Mouse (Mus musculus): ENCODE data around the gene Ank2. TPM values are rescaled to one million over a fixed set of nuclear protein-coding genes. Genes with fewer than 3 reads are reported as not detected.

Ank2 gene
- polyA plus RNA-seq, 1 experiment: 4.6 TPM

DNA sequence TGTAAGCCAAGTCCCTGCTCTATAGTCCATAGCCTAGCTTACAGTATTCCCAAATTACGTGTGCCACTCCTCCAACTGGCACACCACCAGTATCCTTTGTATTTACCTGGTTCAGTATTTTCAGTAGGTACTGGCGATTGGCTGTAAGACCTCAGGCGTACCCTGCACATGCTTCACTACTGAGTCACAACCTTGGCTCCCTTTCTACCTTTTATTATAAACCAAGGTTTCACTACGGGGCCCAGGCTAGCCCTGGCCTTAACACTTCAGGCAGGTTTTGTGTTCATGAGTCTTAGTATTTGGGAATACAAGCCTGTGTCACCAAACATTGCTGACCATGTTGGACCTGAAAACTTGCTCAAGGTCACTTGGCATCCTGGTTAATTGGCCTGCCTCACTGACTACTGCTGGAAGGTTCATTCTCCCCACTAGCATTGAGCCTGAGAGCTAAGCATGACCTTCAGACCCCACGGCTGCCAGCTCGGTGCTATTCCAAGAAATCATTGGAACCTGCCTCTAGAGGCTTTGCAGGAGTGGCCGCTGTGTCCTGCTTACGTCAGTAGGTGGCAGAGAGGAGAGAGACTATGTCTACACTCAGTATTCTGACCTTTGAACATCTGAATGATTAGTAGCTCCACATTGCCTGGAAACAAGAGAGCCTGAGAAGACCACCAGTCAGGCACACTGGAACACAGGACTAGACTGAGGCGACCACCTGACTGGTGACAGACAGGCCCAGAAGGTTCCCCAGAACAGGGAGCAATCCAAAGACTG lies 494.1 kb downstream of the Ank2 start:
- WGBS: 82% methylated on average over 9 of the region's 9 CpGs
- TF ChIP-seq POLR2A (IDR thresholded peaks at IDR 0.05; ENCODE audit: control insufficient read depth, extremely low read depth, insufficient read depth, low read length, poor library complexity) (no peak), CTCF (IDR thresholded peaks at IDR 0.05; ENCODE audit: borderline replicate concordance, control insufficient read depth, extremely low read depth, insufficient read depth, low read length, poor library complexity) (no peak)
- DNase-seq: no peak
- Histone ChIP-seq H3K36me3 (ENCODE audit: control insufficient read depth, insufficient read depth, low read length) (no peaks in the 10 kb centered on the region), H3K27ac (ENCODE audit: control insufficient read depth, insufficient read depth, low read length) (no peak overlapping the region), H3K4me3 (ENCODE audit: control insufficient read depth, insufficient read depth, low read length) (no peak overlapping the region), H3K4me1 (replicated peaks; ENCODE audit: control insufficient read depth, insufficient read depth, low read length) (no peaks in the 10 kb centered on the region), H3K27me3 (ENCODE audit: control insufficient read depth, insufficient read depth, low read length) (no peaks in the 10 kb centered on the region)

DNA sequence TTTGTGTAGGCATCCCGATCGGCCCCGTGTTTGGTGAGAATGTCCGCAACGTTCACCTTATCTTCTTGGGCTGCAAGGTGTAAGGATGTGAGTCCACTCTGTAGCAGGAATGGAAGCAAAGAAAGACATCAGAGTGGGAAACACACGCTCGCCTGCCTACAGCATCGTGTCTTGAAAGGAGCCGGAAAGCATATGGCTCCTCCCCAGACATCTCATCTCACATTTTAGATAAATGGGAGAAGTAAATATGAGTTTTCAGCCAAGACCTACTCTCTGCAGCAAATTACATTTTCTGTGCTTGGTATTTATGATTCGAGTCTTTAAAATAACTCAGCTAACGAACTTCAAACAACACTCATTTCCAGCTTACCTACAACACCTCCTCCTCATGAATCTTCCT lies 495.2 kb downstream of the Ank2 start:
- H3K27ac ChIP-seq (ENCODE audit: control insufficient read depth, insufficient read depth, low read length): no peak overlapping the region
- no peak for DNase-seq
- H3K4me1 ChIP-seq (replicated peaks; ENCODE audit: control insufficient read depth, insufficient read depth, low read length): no peaks in the 10 kb centered on the region
- no peak overlapping the region for H3K4me3 ChIP-seq (ENCODE audit: control insufficient read depth, insufficient read depth, low read length)
- 96% methylated on average over 11 of the region's 11 CpGs for WGBS
- no peaks in the 10 kb centered on the region for H3K27me3 ChIP-seq (ENCODE audit: control insufficient read depth, insufficient read depth, low read length)
- no peaks in the 10 kb centered on the region for H3K36me3 ChIP-seq (ENCODE audit: control insufficient read depth, insufficient read depth, low read length)
- TF ChIP-seq POLR2A (IDR thresholded peaks at IDR 0.05; ENCODE audit: control insufficient read depth, extremely low read depth, insufficient read depth, low read length, poor library complexity) (no peak), CTCF (IDR thresholded peaks at IDR 0.05; ENCODE audit: borderline replicate concordance, control insufficient read depth, extremely low read depth, insufficient read depth, low read length, poor library complexity) (no peak)

DNA sequence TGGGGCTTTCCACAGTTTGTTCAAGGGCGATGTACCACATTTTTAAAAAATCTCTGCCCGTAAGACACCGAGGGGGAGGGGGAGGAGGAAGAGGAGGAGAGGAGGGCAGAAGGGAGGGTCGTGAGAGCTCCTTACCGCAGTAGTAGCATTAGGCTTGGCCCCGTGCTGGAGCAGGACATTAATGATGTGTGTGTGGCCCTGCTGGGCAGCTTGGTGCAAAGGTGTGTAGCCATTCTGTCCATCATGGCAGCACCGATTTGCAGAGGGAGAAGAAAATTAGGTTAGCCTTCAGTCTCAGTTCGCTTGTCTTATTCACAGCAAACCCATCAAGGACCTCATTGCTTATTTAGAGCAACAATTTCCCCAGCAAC lies 500.4 kb downstream of the Ank2 start:
- DNase-seq: no peak
- Histone ChIP-seq H3K36me3 (ENCODE audit: control insufficient read depth, insufficient read depth, low read length) (no peaks in the 10 kb centered on the region), H3K4me3 (ENCODE audit: control insufficient read depth, insufficient read depth, low read length) (no peak overlapping the region), H3K27ac (ENCODE audit: control insufficient read depth, insufficient read depth, low read length) (no peak overlapping the region), H3K4me1 (replicated peaks; ENCODE audit: control insufficient read depth, insufficient read depth, low read length) (no peaks in the 10 kb centered on the region), H3K27me3 (ENCODE audit: control insufficient read depth, insufficient read depth, low read length) (no peaks in the 10 kb centered on the region)
- 25% methylated on average over 8 of the region's 8 CpGs for WGBS
- TF ChIP-seq POLR2A (IDR thresholded peaks at IDR 0.05; ENCODE audit: control insufficient read depth, extremely low read depth, insufficient read depth, low read length, poor library complexity): no peak
- no peak for TF ChIP-seq CTCF (IDR thresholded peaks at IDR 0.05; ENCODE audit: borderline replicate concordance, control insufficient read depth, extremely low read depth, insufficient read depth, low read length, poor library complexity)

DNA sequence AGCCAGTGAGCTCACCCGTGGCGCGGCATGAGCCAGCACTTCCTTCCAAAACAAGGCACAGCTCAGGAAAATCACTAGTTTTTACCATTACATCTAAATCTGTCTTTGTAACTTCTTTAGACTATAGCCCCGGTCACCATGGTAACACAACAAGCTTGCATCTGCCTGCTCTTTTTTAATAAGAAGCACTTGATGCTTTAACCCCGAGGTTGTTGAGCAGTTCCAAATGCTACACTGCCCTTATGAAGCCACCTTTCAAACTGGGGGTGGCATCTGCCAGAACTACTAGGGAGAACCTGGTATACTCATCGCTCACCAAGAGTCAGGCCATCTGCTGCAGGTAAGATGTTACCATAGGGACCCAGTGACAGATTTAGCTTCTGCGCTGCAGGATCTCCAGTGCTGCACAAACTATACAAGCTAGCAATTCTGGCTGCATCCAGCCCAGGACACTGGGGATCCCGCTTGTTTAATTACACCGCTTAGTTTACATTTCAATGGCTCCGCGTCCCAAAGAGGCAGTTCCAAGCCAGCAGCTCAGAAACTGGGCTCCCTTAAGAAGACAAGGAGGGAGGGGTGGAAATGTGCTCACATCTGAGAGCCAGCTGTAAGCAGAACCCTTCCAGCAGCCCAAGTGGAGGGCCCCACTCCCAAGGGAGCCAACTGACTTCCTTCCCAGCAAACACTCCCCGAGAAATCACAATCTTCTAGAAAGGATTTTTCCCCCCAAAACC lies 501.0 kb downstream of the Ank2 start:
- H3K36me3 ChIP-seq (ENCODE audit: control insufficient read depth, insufficient read depth, low read length): no peaks in the 10 kb centered on the region
- H3K4me1 ChIP-seq (replicated peaks; ENCODE audit: control insufficient read depth, insufficient read depth, low read length): no peaks in the 10 kb centered on the region
- DNase-seq: no peak
- no peak overlapping the region for H3K4me3 ChIP-seq (ENCODE audit: control insufficient read depth, insufficient read depth, low read length)
- H3K27ac ChIP-seq (ENCODE audit: control insufficient read depth, insufficient read depth, low read length): no peak overlapping the region
- TF ChIP-seq CTCF (IDR thresholded peaks at IDR 0.05; ENCODE audit: borderline replicate concordance, control insufficient read depth, extremely low read depth, insufficient read depth, low read length, poor library complexity) (no peak), POLR2A (IDR thresholded peaks at IDR 0.05; ENCODE audit: control insufficient read depth, extremely low read depth, insufficient read depth, low read length, poor library complexity) (no peak)
- no peaks in the 10 kb centered on the region for H3K27me3 ChIP-seq (ENCODE audit: control insufficient read depth, insufficient read depth, low read length)
- 30% methylated on average over 12 of the region's 12 CpGs for WGBS

DNA sequence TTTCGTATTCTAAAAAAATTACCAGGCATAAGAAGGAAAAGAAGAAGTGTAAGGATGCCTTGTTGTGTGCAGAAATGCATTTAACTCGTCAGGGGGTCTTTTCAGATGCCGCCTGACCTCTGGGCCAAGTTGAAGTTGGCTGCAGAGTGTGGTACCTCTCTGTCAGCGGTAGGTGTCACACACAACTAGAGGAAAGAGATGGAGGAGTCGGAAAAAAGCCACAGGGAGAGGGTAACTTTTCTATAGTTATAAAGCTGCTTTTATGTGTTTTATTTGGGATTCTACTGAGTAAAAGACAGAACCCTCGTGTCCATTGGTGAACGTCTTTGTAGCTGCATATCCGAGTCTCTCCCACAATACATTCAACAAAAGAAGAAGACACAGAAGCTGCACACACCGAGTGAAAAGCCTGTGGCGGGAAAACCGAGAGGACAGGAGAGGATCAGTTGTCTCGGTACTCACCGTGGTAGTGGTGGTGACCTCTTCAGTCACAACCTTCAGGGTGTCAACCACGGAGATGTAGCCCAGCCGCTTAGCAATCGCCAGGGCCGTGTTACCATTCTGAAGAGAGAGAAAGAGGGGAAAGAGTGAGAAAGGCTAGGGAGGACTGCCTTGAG lies 501.7 kb downstream of the Ank2 start:
- 22% methylated on average over 17 of the region's 17 CpGs for WGBS
- Histone ChIP-seq H3K27ac (ENCODE audit: control insufficient read depth, insufficient read depth, low read length) (no peak overlapping the region), H3K36me3 (ENCODE audit: control insufficient read depth, insufficient read depth, low read length) (no peaks in the 10 kb centered on the region), H3K4me1 (replicated peaks; ENCODE audit: control insufficient read depth, insufficient read depth, low read length) (no peaks in the 10 kb centered on the region), H3K27me3 (ENCODE audit: control insufficient read depth, insufficient read depth, low read length) (no peaks in the 10 kb centered on the region), H3K4me3 (ENCODE audit: control insufficient read depth, insufficient read depth, low read length) (no peak overlapping the region)
- DNase-seq: no peak
- no peak for TF ChIP-seq CTCF (IDR thresholded peaks at IDR 0.05; ENCODE audit: borderline replicate concordance, control insufficient read depth, extremely low read depth, insufficient read depth, low read length, poor library complexity)
- TF ChIP-seq POLR2A (IDR thresholded peaks at IDR 0.05; ENCODE audit: control insufficient read depth, extremely low read depth, insufficient read depth, low read length, poor library complexity): no peak

DNA sequence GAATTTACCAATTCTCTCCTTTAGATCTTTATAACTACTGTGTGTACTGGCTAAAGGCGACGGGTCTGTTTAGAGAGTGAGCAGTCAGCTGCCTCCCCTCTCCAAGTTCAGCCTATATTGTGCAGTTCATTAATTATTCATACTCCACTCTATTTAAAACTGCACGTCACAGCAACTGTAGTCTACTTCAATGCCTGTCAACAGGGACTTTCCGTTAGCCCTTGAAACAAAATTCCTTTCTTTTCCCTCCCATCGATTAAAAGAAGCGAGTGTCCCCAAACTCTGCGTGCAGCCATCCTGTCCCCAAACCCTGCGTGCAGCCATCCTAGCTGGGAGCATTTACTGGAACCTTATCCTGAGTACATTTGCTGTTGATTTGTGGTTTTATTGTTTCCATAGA lies 502.4 kb downstream of the Ank2 start:
- H3K36me3 ChIP-seq (ENCODE audit: control insufficient read depth, insufficient read depth, low read length): no peaks in the 10 kb centered on the region
- 94% methylated on average over 8 of the region's 8 CpGs for WGBS

More for the DNA sequence above, 502.4 kb downstream of the Ank2 start:
- Histone ChIP-seq H3K4me1 (replicated peaks; ENCODE audit: control insufficient read depth, insufficient read depth, low read length) (no peaks in the 10 kb centered on the region), H3K27ac (ENCODE audit: control insufficient read depth, insufficient read depth, low read length) (no peak overlapping the region), H3K4me3 (ENCODE audit: control insufficient read depth, insufficient read depth, low read length) (no peak overlapping the region), H3K27me3 (ENCODE audit: control insufficient read depth, insufficient read depth, low read length) (no peaks in the 10 kb centered on the region)
- no peak for DNase-seq
- TF ChIP-seq CTCF (IDR thresholded peaks at IDR 0.05; ENCODE audit: borderline replicate concordance, control insufficient read depth, extremely low read depth, insufficient read depth, low read length, poor library complexity) (no peak), POLR2A (IDR thresholded peaks at IDR 0.05; ENCODE audit: control insufficient read depth, extremely low read depth, insufficient read depth, low read length, poor library complexity) (no peak)

All from thymus, adult 2 months (tissue).